Mouse (Mus musculus): ENCODE results near the gene Faf2. TPM values are rescaled to one million over a fixed set of nuclear protein-coding genes. Genes with fewer than 3 reads are reported as not detected.

Gene Faf2
- total and polyA plus RNA-seq, 2 experiments from 2014 or later = 27.2 to 32.1 TPM

GRCm38 (mm10) chr13:54650461-54650860 is 28.9 kb downstream of the Faf2 start:
- Histone ChIP-seq H3K9ac (replicated peaks; ENCODE audit: low read depth, low read length) (no peak overlapping the region), H3K36me3 (replicated peaks; ENCODE audit: control insufficient read depth, insufficient read depth, low read length) (peaks cover 98% of the 10 kb centered on the region), H3K27me3 (ENCODE audit: control insufficient read depth, insufficient read depth, low read length) (no peaks in the 10 kb centered on the region), H3K27ac (ENCODE audit: low read depth) (no peak overlapping the region), H3K4me1 (ENCODE audit: control insufficient read depth, insufficient read depth) (no peaks in the 10 kb centered on the region), H3K4me2 (ENCODE audit: low read depth, low read length) (no peak overlapping the region), H3K4me3 (ENCODE audit: low read depth, low read length) (no peak overlapping the region), H3K9me3 (replicated peaks; ENCODE audit: control insufficient read depth, low read length) (no peaks in the 10 kb centered on the region)
- TF ChIP-seq EP300 (IDR thresholded peaks at IDR 0.05; ENCODE audit: low read depth) (no peak), CTCF (IDR thresholded peaks at IDR 0.05; ENCODE audit: low read depth) (no peak)
- no peak for ATAC-seq (ENCODE audit: insufficient read depth, low read depth)
- DNase-seq (ENCODE audit: low spot score) = no peak
- 90% methylated on average over 3 of the region's 3 CpGs for WGBS

- H3K4me3 ChIP-seq (ENCODE audit: low read depth, low read length) = no peak overlapping the region
- H3K4me1 ChIP-seq (ENCODE audit: control insufficient read depth, insufficient read depth) = no peaks in the 10 kb centered on the region
- H3K9ac ChIP-seq (replicated peaks; ENCODE audit: low read depth, low read length) = no peak overlapping the region
- ATAC-seq (ENCODE audit: insufficient read depth, low read depth) = no peak
- H3K27me3 ChIP-seq (ENCODE audit: control insufficient read depth, insufficient read depth, low read length) = no peaks in the 10 kb centered on the region
- TF ChIP-seq CTCF (IDR thresholded peaks at IDR 0.05; ENCODE audit: low read depth) (no peak), EP300 (IDR thresholded peaks at IDR 0.05; ENCODE audit: low read depth) (no peak)
- WGBS = 77% methylated on average over 5 of the region's 5 CpGs
- no peak for DNase-seq (ENCODE audit: low spot score)
- H3K36me3 ChIP-seq (replicated peaks; ENCODE audit: control insufficient read depth, insufficient read depth, low read length) = peaks cover 79% of the 10 kb centered on the region
- no peaks in the 10 kb centered on the region for H3K9me3 ChIP-seq (replicated peaks; ENCODE audit: control insufficient read depth, low read length)
- no peak overlapping the region for H3K4me2 ChIP-seq (ENCODE audit: low read depth, low read length)
- no peak overlapping the region for H3K27ac ChIP-seq (ENCODE audit: low read depth)
These were observed 39.3 kb downstream of the Faf2 start for GRCm38 (mm10) chr13:54660877-54661276.

GRCm38 (mm10) chr13:54661358-54661757 is 39.8 kb downstream of the Faf2 start:
- no peak overlapping the region for H3K27ac ChIP-seq (ENCODE audit: low read depth)
- no peak overlapping the region for H3K4me2 ChIP-seq (ENCODE audit: low read depth, low read length)
- no peak overlapping the region for H3K4me3 ChIP-seq (ENCODE audit: low read depth, low read length)
- no peaks in the 10 kb centered on the region for H3K4me1 ChIP-seq (ENCODE audit: control insufficient read depth, insufficient read depth)
- DNase-seq (ENCODE audit: low spot score) = no peak
- no peaks in the 10 kb centered on the region for H3K27me3 ChIP-seq (ENCODE audit: control insufficient read depth, insufficient read depth, low read length)
- H3K9ac ChIP-seq (replicated peaks; ENCODE audit: low read depth, low read length) = no peak overlapping the region
- peaks cover 74% of the 10 kb centered on the region for H3K36me3 ChIP-seq (replicated peaks; ENCODE audit: control insufficient read depth, insufficient read depth, low read length)
- no peak for ATAC-seq (ENCODE audit: insufficient read depth, low read depth)
- 90% methylated on average over 12 of the region's 12 CpGs for WGBS
- no peaks in the 10 kb centered on the region for H3K9me3 ChIP-seq (replicated peaks; ENCODE audit: control insufficient read depth, low read length)
- TF ChIP-seq EP300 (IDR thresholded peaks at IDR 0.05; ENCODE audit: low read depth) (no peak), CTCF (IDR thresholded peaks at IDR 0.05; ENCODE audit: low read depth) (no peak)

- Histone ChIP-seq H3K4me2 (ENCODE audit: low read depth, low read length) (no peak overlapping the region), H3K36me3 (replicated peaks; ENCODE audit: control insufficient read depth, insufficient read depth, low read length) (peaks cover 49% of the 10 kb centered on the region), H3K9ac (replicated peaks; ENCODE audit: low read depth, low read length) (no peak overlapping the region), H3K27me3 (ENCODE audit: control insufficient read depth, insufficient read depth, low read length) (no peaks in the 10 kb centered on the region), H3K4me1 (ENCODE audit: control insufficient read depth, insufficient read depth) (no peaks in the 10 kb centered on the region), H3K4me3 (ENCODE audit: low read depth, low read length) (no peak overlapping the region), H3K9me3 (replicated peaks; ENCODE audit: control insufficient read depth, low read length) (no peaks in the 10 kb centered on the region), H3K27ac (ENCODE audit: low read depth) (no peak overlapping the region)
- TF ChIP-seq EP300 (IDR thresholded peaks at IDR 0.05; ENCODE audit: low read depth) (no peak), CTCF (IDR thresholded peaks at IDR 0.05; ENCODE audit: low read depth) (no peak)
- no peak for ATAC-seq (ENCODE audit: insufficient read depth, low read depth)
- no peak for DNase-seq (ENCODE audit: low spot score)
- WGBS = 85% methylated on average over 4 of the region's 4 CpGs
These were observed 42.4 kb downstream of the Faf2 start for GRCm38 (mm10) chr13:54663999-54664398.

GRCm38 (mm10) chr13:54664509-54664908 is 42.9 kb downstream of the Faf2 start:
- no peak for DNase-seq (ENCODE audit: low spot score)
- Histone ChIP-seq H3K4me3 (ENCODE audit: low read depth, low read length) (no peak overlapping the region), H3K27me3 (ENCODE audit: control insufficient read depth, insufficient read depth, low read length) (no peaks in the 10 kb centered on the region), H3K36me3 (replicated peaks; ENCODE audit: control insufficient read depth, insufficient read depth, low read length) (peaks cover 46% of the 10 kb centered on the region), H3K27ac (ENCODE audit: low read depth) (no peak overlapping the region), H3K9ac (replicated peaks; ENCODE audit: low read depth, low read length) (no peak overlapping the region), H3K4me1 (ENCODE audit: control insufficient read depth, insufficient read depth) (no peaks in the 10 kb centered on the region), H3K4me2 (ENCODE audit: low read depth, low read length) (no peak overlapping the region), H3K9me3 (replicated peaks; ENCODE audit: control insufficient read depth, low read length) (no peaks in the 10 kb centered on the region)
- ATAC-seq (ENCODE audit: insufficient read depth, low read depth) = no peak
- no peak for TF ChIP-seq EP300 (IDR thresholded peaks at IDR 0.05; ENCODE audit: low read depth)
- no peak for TF ChIP-seq CTCF (IDR thresholded peaks at IDR 0.05; ENCODE audit: low read depth)
- WGBS = 88% methylated on average over 1 of the region's 1 CpGs

GRCm38 (mm10) chr13:54665062-54665461 is 43.5 kb downstream of the Faf2 start:
- TF ChIP-seq CTCF (IDR thresholded peaks at IDR 0.05; ENCODE audit: low read depth) (no peak), EP300 (IDR thresholded peaks at IDR 0.05; ENCODE audit: low read depth) (no peak)
- no peak for ATAC-seq (ENCODE audit: insufficient read depth, low read depth)
- Histone ChIP-seq H3K36me3 (replicated peaks; ENCODE audit: control insufficient read depth, insufficient read depth, low read length) (peaks cover 40% of the 10 kb centered on the region), H3K4me3 (ENCODE audit: low read depth, low read length) (no peak overlapping the region), H3K4me2 (ENCODE audit: low read depth, low read length) (no peak overlapping the region), H3K27me3 (ENCODE audit: control insufficient read depth, insufficient read depth, low read length) (no peaks in the 10 kb centered on the region), H3K4me1 (ENCODE audit: control insufficient read depth, insufficient read depth) (no peaks in the 10 kb centered on the region), H3K27ac (ENCODE audit: low read depth) (no peak overlapping the region), H3K9me3 (replicated peaks; ENCODE audit: control insufficient read depth, low read length) (no peaks in the 10 kb centered on the region), H3K9ac (replicated peaks; ENCODE audit: low read depth, low read length) (no peak overlapping the region)
- WGBS = 97% methylated on average over 7 of the region's 7 CpGs
- DNase-seq (ENCODE audit: low spot score) = no peak
